Mouse (Mus musculus) CD4-positive, CD25-positive, alpha-beta regulatory T cell, adult 4 months (primary cell): ENCODE measurements around the gene Olfr1453. TPM values are rescaled to one million over a fixed set of nuclear protein-coding genes. Genes with fewer than 3 reads are reported as not detected.
"Not testable (repeated sequence)": the region's sequence is repeated elsewhere in the genome, so short reads cannot be mapped to it uniquely, and the experiment has no call there.

Source experiments
- ATAC-seq: one replicate; pipeline ENCODE4 v1.8.0; 2017
- polyA plus RNA-seq, 2 experiments: library from polyadenylated mRNA; unstranded; fragments of 100-300 nt; shearing (Covaris generic); gene quantifications; one replicate each; pipeline ENCODE4 v1.2.1; 2017

The Olfr1453 gene
- not detected for polyA plus RNA-seq

DNA sequence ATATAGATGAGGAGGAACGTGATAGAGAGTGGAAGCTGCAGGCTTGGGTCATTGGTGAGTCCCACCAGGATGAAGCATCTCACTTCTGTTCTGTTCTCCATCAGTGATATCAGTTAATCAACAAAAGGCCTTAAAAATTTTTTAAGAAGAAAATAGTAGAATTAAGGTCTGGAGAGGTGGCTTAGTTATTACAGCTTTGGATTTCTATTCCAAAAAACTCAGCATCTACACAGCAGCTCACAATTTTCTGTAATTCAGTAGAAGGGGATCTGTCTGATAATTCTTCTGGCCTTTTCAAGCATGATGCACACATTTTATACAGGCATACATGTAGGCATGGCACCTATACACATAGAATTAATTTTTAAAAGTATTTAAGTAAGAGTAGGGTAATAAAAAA, at the start of gene Olfr1453:
Gene Olfr1453 (minus strand): TSS at position 101 of the 400 bp plus-strand sequence.
- no peak for ATAC-seq

DNA sequence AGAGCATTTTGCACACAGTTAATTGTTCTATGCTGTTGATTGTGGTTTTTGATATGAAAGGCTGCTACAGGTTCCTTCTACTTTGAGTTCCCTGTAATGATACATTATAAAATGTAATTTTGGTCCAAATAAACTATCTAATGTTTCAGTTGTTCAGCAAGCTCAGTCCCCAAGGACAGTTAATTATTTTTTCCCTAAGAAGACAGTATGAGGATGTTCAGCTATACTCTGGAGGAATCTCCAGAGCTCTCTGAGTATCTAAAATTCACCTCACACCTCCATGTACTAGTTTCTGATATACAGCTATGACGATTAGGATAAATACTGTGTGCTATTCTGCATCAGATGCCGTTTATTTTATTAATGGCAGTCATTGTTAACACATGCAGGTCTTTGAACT, 32.2 kb upstream of the Olfr1453 start, which contains the start of gene Olfr1454:
Gene Olfr1454 (plus strand): TSS at position 301 of the 400 bp plus-strand sequence.
- no peak for ATAC-seq

DNA sequence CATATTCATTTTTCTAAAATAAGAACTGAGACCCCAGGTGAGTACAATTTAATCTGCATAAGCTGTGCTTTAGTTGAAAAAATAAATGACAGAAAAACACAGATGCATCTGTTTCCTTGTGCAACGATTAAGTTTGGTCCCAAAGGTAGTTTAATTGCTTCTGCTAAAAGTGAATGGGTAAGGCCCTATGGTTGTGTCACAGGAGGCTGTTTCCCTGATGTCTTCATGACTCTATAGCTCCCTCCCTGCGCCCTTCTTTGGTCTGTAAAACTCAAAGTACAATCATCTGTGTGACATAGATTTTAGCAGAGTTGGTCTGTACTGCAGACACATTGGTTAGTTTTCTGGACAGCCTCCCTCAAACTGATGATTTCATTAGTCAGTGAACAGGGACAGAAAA, 33.4 kb downstream of the Olfr1453 start, which contains the start of gene Olfr1451:
Gene Olfr1451 (plus strand): TSS at position 301 of the 400 bp plus-strand sequence.
- ATAC-seq: no peak

DNA sequence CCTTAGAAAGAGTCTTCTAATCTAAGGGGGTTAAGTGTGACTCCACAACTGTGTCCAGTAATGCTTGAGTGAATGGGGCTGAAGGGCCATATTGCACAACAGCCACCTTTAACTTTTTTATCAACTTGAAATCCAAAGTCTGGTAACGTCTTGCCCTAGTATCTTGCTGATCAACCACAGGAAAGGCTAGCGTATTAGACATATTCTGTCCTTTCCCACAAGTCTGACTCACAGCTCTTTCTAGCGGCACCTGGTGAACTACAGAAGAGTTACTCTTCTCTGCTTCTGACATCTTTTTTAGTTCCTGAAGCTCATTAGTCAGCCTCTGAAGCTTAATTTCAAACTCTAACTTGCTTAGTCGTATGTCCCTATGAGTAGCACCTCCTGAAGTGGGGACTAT, 35.8 kb downstream of the Olfr1453 start:
- not testable (repeated sequence) for ATAC-seq

Other genes with a start within 250 kb of the Olfr1453 start
- gene Zfp91, start 232.2 kb downstream of the Olfr1453 start, polyA plus RNA-seq: 10 to 100 TPM; 21.2 to 22.9 TPM
- gene Lpxn, start 232.1 kb downstream of the Olfr1453 start, polyA plus RNA-seq: 100 to 1,000 TPM; 220 to 255 TPM
- gene Gm5244, start 181.6 kb downstream of the Olfr1453 start, polyA plus RNA-seq: 1 to 10 TPM in 1 of 2 experiments, not detected in 1; 1.0 TPM
- gene Olfr1444, start 171.0 kb downstream of the Olfr1453 start, polyA plus RNA-seq: under 1 TPM; 0.33 to 0.44 TPM
- gene Olfr1445, start 144.5 kb downstream of the Olfr1453 start, polyA plus RNA-seq: not detected
- gene Olfr1446, start 134.8 kb downstream of the Olfr1453 start, polyA plus RNA-seq: not detected
- not detected for gene Olfr1447, start 124.6 kb downstream of the Olfr1453 start, polyA plus RNA-seq
- not detected for gene Olfr1448, start 103.9 kb downstream of the Olfr1453 start, polyA plus RNA-seq
- not detected for gene Olfr1449, start 97.5 kb downstream of the Olfr1453 start, polyA plus RNA-seq
- not detected for gene Olfr1450, start 78.1 kb downstream of the Olfr1453 start, polyA plus RNA-seq
- gene Olfr1451, start 33.3 kb downstream of the Olfr1453 start, polyA plus RNA-seq: under 1 TPM in 1 of 2 experiments, not detected in 1; 0.44 TPM
- not detected for gene Olfr1454, start 32.3 kb upstream of the Olfr1453 start, polyA plus RNA-seq
- gene Olfr1457, start 69.6 kb upstream of the Olfr1453 start, polyA plus RNA-seq: not detected
- gene Olfr1458, start 78.4 kb upstream of the Olfr1453 start, polyA plus RNA-seq: not detected
- gene Olfr1459, start 121.2 kb upstream of the Olfr1453 start, polyA plus RNA-seq: under 1 TPM in 1 of 2 experiments, not detected in 1; 0.05 TPM
- not detected for gene Olfr1461, start 134.7 kb upstream of the Olfr1453 start, polyA plus RNA-seq
- not detected for gene Olfr1462, start 157.4 kb upstream of the Olfr1453 start, polyA plus RNA-seq
- not detected for gene Olfr1463, start 203.0 kb upstream of the Olfr1453 start, polyA plus RNA-seq